ENCODE assay signal across 24 mouse cellular contexts in the genomic region with DNA sequence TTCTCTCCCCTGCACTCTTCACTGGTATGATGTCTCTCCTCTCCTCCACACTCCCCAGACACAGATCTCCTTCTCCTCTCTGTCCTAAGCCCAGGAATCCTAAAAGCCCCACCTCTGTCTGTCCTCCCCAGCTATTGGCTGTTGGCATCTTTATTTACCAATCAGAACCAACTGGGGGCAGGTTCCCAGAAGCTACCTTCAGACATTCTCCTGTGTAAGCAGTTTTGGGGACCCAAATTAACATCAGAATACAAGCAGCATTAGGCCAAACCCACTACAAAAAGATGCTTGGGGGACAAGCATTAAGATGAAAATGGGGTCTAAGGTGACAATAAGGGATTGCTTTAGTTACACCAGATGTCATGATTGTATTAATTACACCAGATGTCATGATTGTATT. TPM values are rescaled to one million over a fixed set of nuclear protein-coding genes. Genes with fewer than 3 reads are reported as not detected.
A peak's percentile ranks its signal among the peaks of the same experiment; 100 is the strongest.
DNase-seq lines count a peak whose midpoint lies in the region; ATAC-seq and TF ChIP-seq lines count a peak whose summit lies in the region.
"Had no signal": no experiment of that assay in that cellular context is flagged by ENCODE, and none has a peak within 500 bp of the region (broad histone marks: within the 10 kb centered on the region; RNA-seq: fewer than 3 reads in every experiment).

No protein-coding gene starts in this region.

- H3K9me3 ChIP-seq in intestine, embryonic 14.5 days (ENCODE audit: control insufficient read depth, low read length), result no peaks in the 10 kb centered on the region
- no peaks in the 10 kb centered on the region for H3K9me3 ChIP-seq in intestine, postnatal 0 days (ENCODE audit: control insufficient read depth)
- no peaks in the 10 kb centered on the region for H3K9me3 ChIP-seq in hindbrain, embryonic 14.5 days (ENCODE audit: control insufficient read depth, low read length)
- H3K9me3 ChIP-seq: embryonic facial prominence, embryonic 10.5 days; embryonic facial prominence, embryonic 12.5 days; forebrain, embryonic 13.5 days; forebrain, embryonic 15.5 days had no signal

- no peak overlapping the region for H3K9ac ChIP-seq in intestine, embryonic 14.5 days (ENCODE audit: low read length)
- H3K9ac ChIP-seq in intestine, postnatal 0 days (ENCODE audit: low read depth, low read length), result no peak overlapping the region
- no peak overlapping the region for H3K9ac ChIP-seq in hindbrain, embryonic 14.5 days
- H3K9ac ChIP-seq: embryonic facial prominence, embryonic 12.5 days; forebrain, embryonic 13.5 days; forebrain, embryonic 15.5 days; forebrain, postnatal 0 days had no signal

- no peaks in the 10 kb centered on the region; the same call in 1 of the 2 replicates for H3K4me1 ChIP-seq in intestine, embryonic 14.5 days (replicated peaks; ENCODE audit: control insufficient read depth, insufficient read depth, low read length)
- no peaks in the 10 kb centered on the region for H3K4me1 ChIP-seq in intestine, postnatal 0 days (replicated peaks; ENCODE audit: control insufficient read depth, insufficient read depth, low read length)
- no peaks in the 10 kb centered on the region for H3K4me1 ChIP-seq in hindbrain, embryonic 14.5 days (replicated peaks; ENCODE audit: control insufficient read depth, insufficient read depth, low read length)
- H3K4me1 ChIP-seq: embryonic facial prominence, embryonic 12.5 days; forebrain, embryonic 13.5 days; forebrain, embryonic 15.5 days had no signal

- H3K4me2 ChIP-seq in intestine, embryonic 14.5 days (ENCODE audit: low read length), result no peak overlapping the region
- no peak overlapping the region for H3K4me2 ChIP-seq in intestine, postnatal 0 days (replicated peaks; ENCODE audit: low read depth)
- H3K4me2 ChIP-seq in hindbrain, embryonic 14.5 days (replicated peaks), result no peak overlapping the region
- H3K4me2 ChIP-seq: embryonic facial prominence, embryonic 12.5 days; forebrain, embryonic 13.5 days; forebrain, embryonic 15.5 days had no signal

- no peaks in the 10 kb centered on the region for H3K36me3 ChIP-seq in intestine, embryonic 14.5 days (ENCODE audit: control insufficient read depth, insufficient read depth, low read length)
- H3K36me3 ChIP-seq in intestine, postnatal 0 days (ENCODE audit: control insufficient read depth, insufficient read depth), result no peaks in the 10 kb centered on the region
- H3K36me3 ChIP-seq in hindbrain, embryonic 14.5 days (replicated peaks; ENCODE audit: control insufficient read depth, insufficient read depth), result no peaks in the 10 kb centered on the region
- H3K36me3 ChIP-seq: embryonic facial prominence, embryonic 10.5 days; embryonic facial prominence, embryonic 12.5 days; forebrain, embryonic 15.5 days; G1E had no signal

- ATAC-seq in intestine, embryonic 14.5 days (replicated peaks; ENCODE audit: low FRiP score, low TSS enrichment, low read depth), result no peak
- ATAC-seq in intestine, postnatal 0 days, result no peak
- no peak for ATAC-seq in hindbrain, embryonic 14.5 days (ENCODE audit: low FRiP score)
- ATAC-seq: activated CD4-positive, CD25-positive, alpha-beta regulatory T cell, adult 4 months; CD4-positive, CD25-positive, alpha-beta regulatory T cell, adult 4 months; forebrain, embryonic 13.5 days; forebrain, embryonic 15.5 days; forebrain, postnatal 0 days; Patski had no signal

- peak; percentile 6 for DNase-seq in intestine, embryonic 14.5 days (ENCODE audit: low spot score)
- DNase-seq in R1 (ENCODE audit: low read depth, low spot score), result peak; percentile 65
- no peak for DNase-seq in spleen, adult 12 weeks (ENCODE audit: low spot score)
- no peak for DNase-seq in hindbrain, embryonic 14.5 days (ENCODE audit: low spot score)
- DNase-seq: adrenal gland, adult 8-10 months; adrenal gland, postnatal 14 days; adrenal gland, postnatal 36 days; B cell, adult 2 months; cerebellum, adult 11-12 months; cerebellum, adult 2 months; cerebellum, adult 9-10 months; cerebellum, postnatal 10 days; cerebellum, postnatal 25 days; forebrain, postnatal 0 days had no signal

- no peak overlapping the region for H3K4me3 ChIP-seq in intestine, embryonic 14.5 days (ENCODE audit: low read depth, low read length)
- H3K4me3 ChIP-seq in intestine, postnatal 0 days (ENCODE audit: low read depth, low read length), result no peak overlapping the region
- no peak overlapping the region for H3K4me3 ChIP-seq in hindbrain, embryonic 14.5 days (replicated peaks; ENCODE audit: low read length)
- H3K4me3 ChIP-seq: embryonic facial prominence, embryonic 10.5 days; embryonic facial prominence, embryonic 12.5 days; forebrain, embryonic 13.5 days; forebrain, embryonic 15.5 days had no signal

- no peaks in the 10 kb centered on the region for H3K27me3 ChIP-seq in intestine, embryonic 14.5 days (replicated peaks; ENCODE audit: control insufficient read depth, insufficient read depth, low read length)
- H3K27me3 ChIP-seq in intestine, postnatal 0 days (replicated peaks; ENCODE audit: control insufficient read depth, insufficient read depth, low read length), result no peaks in the 10 kb centered on the region
- H3K27me3 ChIP-seq in hindbrain, embryonic 14.5 days (ENCODE audit: control insufficient read depth, insufficient read depth, low read length), result no peaks in the 10 kb centered on the region
- H3K27me3 ChIP-seq: CH12.LX; embryonic facial prominence, embryonic 12.5 days; forebrain, embryonic 13.5 days; forebrain, embryonic 15.5 days; Patski had no signal

- H3K27ac ChIP-seq in intestine, embryonic 14.5 days (ENCODE audit: low read depth), result no peak overlapping the region
- no peak overlapping the region for H3K27ac ChIP-seq in intestine, postnatal 0 days (ENCODE audit: low read depth, low read length)
- H3K27ac ChIP-seq in hindbrain, embryonic 14.5 days, result no peak overlapping the region
- H3K27ac ChIP-seq: embryonic facial prominence, embryonic 10.5 days; embryonic facial prominence, embryonic 12.5 days; forebrain, embryonic 13.5 days; forebrain, embryonic 15.5 days had no signal

- no peak for TF ChIP-seq CTCF in intestine, postnatal 0 days (IDR thresholded peaks at IDR 0.05; ENCODE audit: low read depth)

RNA-seq across cellular contexts. Expression of gene Prickle2, which starts 53.7 kb away (rescaled TPM):
- polyA plus RNA-seq in intestine, embryonic 14.5 days (2014; fragmentation: Nextera tagmentation; extraction: Ambion mirVana), result 13.1 and 15.5 TPM in 2 replicates
- polyA plus RNA-seq in intestine, postnatal 0 days (2015; fragmentation: Nextera tagmentation; extraction: Ambion mirVana), result 1.7 and 2.0 TPM in 2 replicates
- 18.6 and 20.2 TPM in 2 replicates for polyA plus RNA-seq in hindbrain, embryonic 14.5 days (2014; fragmentation: Nextera tagmentation; extraction: Ambion mirVana)
- polyA plus RNA-seq: G1E had no signal

RNA-seq across cellular contexts. Expression of gene A730049H05Rik, which starts 56.7 kb away (rescaled TPM):
- polyA plus RNA-seq in intestine, embryonic 14.5 days (2014; fragmentation: Nextera tagmentation; extraction: Ambion mirVana), result 0.24 and 0.42 TPM in 2 replicates
- polyA plus RNA-seq in intestine, postnatal 0 days (2015; fragmentation: Nextera tagmentation; extraction: Ambion mirVana), result 0.46 and 0.55 TPM in 2 replicates
- 0.46 and 0.97 TPM in 2 replicates for polyA plus RNA-seq in hindbrain, embryonic 14.5 days (2014; fragmentation: Nextera tagmentation; extraction: Ambion mirVana)
- polyA plus RNA-seq: activated CD4-positive, CD25-positive, alpha-beta regulatory T cell, adult 4 months; CD4-positive, CD25-positive, alpha-beta regulatory T cell, adult 4 months; G1E had no signal

Comparison
In these comparisons a context has a peak if more than half of its experiments do, and no peak if none do; other contexts are left out.
1. DNase-seq: peak in intestine, embryonic 14.5 days (single experiment) and R1 (single experiment); none in spleen, adult 12 weeks (single experiment) and hindbrain, embryonic 14.5 days (single experiment).